Comparison of ENCODE assay signal across 24 mouse cellular contexts in the genomic region with DNA sequence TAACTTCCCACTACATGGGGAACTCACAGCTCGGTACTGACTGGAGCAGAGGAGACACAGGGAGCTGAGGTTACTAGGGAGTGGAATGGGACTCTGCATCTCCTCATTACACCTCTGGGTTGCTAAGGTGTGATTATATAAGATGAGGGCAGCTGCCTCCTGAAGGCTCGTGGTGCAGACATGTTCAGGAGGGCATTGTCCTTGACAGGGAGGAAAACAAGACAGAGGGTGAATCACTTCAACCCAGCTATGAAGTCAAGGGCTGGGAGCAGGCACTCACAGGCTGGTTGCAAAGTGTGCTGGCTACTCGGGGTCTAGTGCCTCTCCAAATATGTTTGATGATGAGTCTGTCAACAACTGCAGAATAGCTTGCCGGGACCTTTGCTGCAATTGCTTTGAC.
"Had no signal": no experiment of that assay in that cellular context is flagged by ENCODE, and none has a peak within 500 bp of the region (broad histone marks: within the 10 kb centered on the region; RNA-seq: fewer than 3 reads in every experiment).

No protein-coding gene starts in this region.

- H3K9me3 ChIP-seq: heart, embryonic 12.5 days; hindbrain, embryonic 10.5 days; hindbrain, embryonic 12.5 days; intestine, embryonic 15.5 days; limb, embryonic 10.5 days; limb, embryonic 12.5 days; liver, embryonic 13.5 days; liver, embryonic 15.5 days had no signal

- ATAC-seq: inflammation-experienced regulatory T-cells, adult 6 months; intestine, embryonic 15.5 days; intestine, postnatal 0 days had no signal

- H3K4me2 ChIP-seq: heart, embryonic 12.5 days; hindbrain, embryonic 12.5 days; hindbrain, embryonic 14.5 days; intestine, embryonic 15.5 days; limb, embryonic 12.5 days; liver, embryonic 11.5 days; liver, embryonic 13.5 days; liver, embryonic 15.5 days had no signal

- H3K36me3 ChIP-seq: heart, embryonic 12.5 days; hindbrain, embryonic 12.5 days; intestine, embryonic 15.5 days; limb, embryonic 10.5 days; limb, embryonic 12.5 days; liver, embryonic 13.5 days; liver, embryonic 15.5 days had no signal

- H3K27me3 ChIP-seq: heart, embryonic 12.5 days; hindbrain, embryonic 12.5 days; intestine, embryonic 15.5 days; limb, embryonic 12.5 days; liver, embryonic 13.5 days; liver, embryonic 15.5 days had no signal

- H3K4me3 ChIP-seq: gastrocnemius, adult 2 months; heart, embryonic 12.5 days; hindbrain, embryonic 10.5 days; hindbrain, embryonic 12.5 days; intestine, embryonic 15.5 days; layer of hippocampus, adult 2 months; left cerebral cortex, adult 2 months; limb, embryonic 10.5 days; limb, embryonic 12.5 days; liver, embryonic 13.5 days; liver, embryonic 15.5 days had no signal

- H3K27ac ChIP-seq: gastrocnemius, adult 2 months; hindbrain, embryonic 12.5 days; hindbrain, embryonic 14.5 days; intestine, embryonic 15.5 days; layer of hippocampus, adult 2 months; left cerebral cortex, adult 2 months; limb, embryonic 10.5 days; limb, embryonic 12.5 days; liver, embryonic 13.5 days; liver, embryonic 15.5 days had no signal

- DNase-seq: gastrocnemius, adult 2 months; gastrocnemius, postnatal 10 days; gastrocnemius, postnatal 25 days; heart, postnatal 4 days; kidney, adult 18-20 months; kidney, adult 8-10 months; kidney, postnatal 10 days; kidney, postnatal 25 days; kidney, postnatal 4 days; liver; liver, embryonic 13.5 days had no signal

- H3K9ac ChIP-seq: heart, embryonic 12.5 days; hindbrain, embryonic 12.5 days; hindbrain, embryonic 14.5 days; intestine, embryonic 15.5 days; limb, embryonic 12.5 days; liver, embryonic 13.5 days; liver, embryonic 15.5 days had no signal
